ENCODE assay signal across 22 mouse cellular contexts in the genomic region with DNA sequence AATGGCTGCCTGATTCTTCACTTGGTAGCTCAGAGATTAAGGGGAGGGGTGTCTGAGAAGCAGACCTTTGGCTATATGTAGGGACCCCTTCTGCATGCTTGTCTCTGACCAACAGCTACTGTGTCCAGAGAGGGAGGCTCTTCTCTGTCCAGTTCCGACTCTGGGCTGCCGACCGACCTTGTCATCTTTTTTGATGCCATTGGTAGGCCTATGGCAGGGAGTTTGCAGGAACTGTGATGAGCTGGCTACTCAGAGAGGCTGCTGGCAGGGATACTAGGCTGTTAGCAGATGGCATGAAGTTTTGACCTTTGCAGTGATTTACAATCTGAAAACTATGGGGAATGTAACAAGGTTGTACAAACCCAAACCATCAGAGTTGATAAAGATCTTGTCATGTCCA.
"Had no signal": no experiment of that assay in that cellular context is flagged by ENCODE, and none has a peak within 500 bp of the region (broad histone marks: within the 10 kb centered on the region; RNA-seq: fewer than 3 reads in every experiment).

No protein-coding gene starts in this region.

- H3K36me3 ChIP-seq: liver, embryonic 15.5 days; midbrain, embryonic 13.5 days; neural tube, embryonic 13.5 days had no signal

- DNase-seq: left cerebral cortex, postnatal 4 days; lung, adult 18-20 months; lung, postnatal 10 days; lung, postnatal 36 days; retina, postnatal 1 day; right cerebral cortex, postnatal 25 days; spleen, adult 18-20 months; thymus, postnatal 25 days had no signal

- H3K27me3 ChIP-seq: limb, embryonic 12.5 days; limb, embryonic 15.5 days; liver, embryonic 12.5 days; liver, embryonic 15.5 days; lung, embryonic 15.5 days; midbrain, embryonic 13.5 days; neural tube, embryonic 13.5 days; stomach, embryonic 15.5 days had no signal

- H3K9ac ChIP-seq: limb, embryonic 12.5 days; limb, embryonic 15.5 days; liver, embryonic 12.5 days; liver, embryonic 15.5 days; lung, embryonic 15.5 days; midbrain, embryonic 13.5 days; neural tube, embryonic 13.5 days; stomach, embryonic 15.5 days had no signal

- H3K4me1 ChIP-seq: limb, embryonic 12.5 days; limb, embryonic 15.5 days; liver, embryonic 12.5 days; liver, embryonic 15.5 days; lung, embryonic 15.5 days; midbrain, embryonic 10.5 days; stomach, embryonic 15.5 days had no signal

- H3K4me2 ChIP-seq: limb, embryonic 12.5 days; limb, embryonic 15.5 days; liver, embryonic 12.5 days; liver, embryonic 15.5 days; lung, embryonic 15.5 days; midbrain, embryonic 13.5 days; neural tube, embryonic 13.5 days; stomach, embryonic 15.5 days had no signal

- H3K27ac ChIP-seq: kidney, postnatal 0 days; layer of hippocampus, adult 2 months; limb, embryonic 12.5 days; limb, embryonic 15.5 days; liver, embryonic 12.5 days; liver, embryonic 15.5 days; lung, embryonic 15.5 days; midbrain, embryonic 10.5 days; midbrain, embryonic 13.5 days; neural tube, embryonic 13.5 days; stomach, embryonic 15.5 days had no signal

- H3K9me3 ChIP-seq: limb, embryonic 12.5 days; limb, embryonic 15.5 days; liver, embryonic 12.5 days; liver, embryonic 15.5 days; lung, embryonic 15.5 days; megakaryocyte, embryonic 14.5 days; midbrain, embryonic 10.5 days; midbrain, embryonic 13.5 days; neural tube, embryonic 13.5 days; stomach, embryonic 15.5 days had no signal

- H3K4me3 ChIP-seq: layer of hippocampus, adult 2 months; limb, embryonic 12.5 days; limb, embryonic 15.5 days; liver, embryonic 12.5 days; liver, embryonic 15.5 days; lung, embryonic 15.5 days; megakaryocyte, embryonic 14.5 days; midbrain, embryonic 10.5 days; midbrain, embryonic 13.5 days; myocyte; neural tube, embryonic 13.5 days; stomach, embryonic 15.5 days had no signal

- ATAC-seq: liver, embryonic 12.5 days; midbrain, embryonic 13.5 days; midbrain, embryonic 16.5 days had no signal
